Mouse (Mus musculus) layer of hippocampus, postnatal 10 days (tissue): ENCODE data around the gene Prkd3. TPM values are rescaled to one million over a fixed set of nuclear protein-coding genes. Genes with fewer than 3 reads are reported as not detected.

Experiments used
- DNase-seq, 2 experiments: peaks; one replicate each; pipeline ENCODE4 v3.0.0; 2021; ENCODE audit warnings: low spot score in 2 of 2
- total RNA-seq, 2 experiments: library from RNA; stranded (reverse); gene quantifications; 2 replicates each; pipeline ENCODE4 v1.2.3; 2021

Prkd3 gene
- total RNA-seq, 2 experiments from 2014 or later, result 17.2 to 18.8 TPM

DNA sequence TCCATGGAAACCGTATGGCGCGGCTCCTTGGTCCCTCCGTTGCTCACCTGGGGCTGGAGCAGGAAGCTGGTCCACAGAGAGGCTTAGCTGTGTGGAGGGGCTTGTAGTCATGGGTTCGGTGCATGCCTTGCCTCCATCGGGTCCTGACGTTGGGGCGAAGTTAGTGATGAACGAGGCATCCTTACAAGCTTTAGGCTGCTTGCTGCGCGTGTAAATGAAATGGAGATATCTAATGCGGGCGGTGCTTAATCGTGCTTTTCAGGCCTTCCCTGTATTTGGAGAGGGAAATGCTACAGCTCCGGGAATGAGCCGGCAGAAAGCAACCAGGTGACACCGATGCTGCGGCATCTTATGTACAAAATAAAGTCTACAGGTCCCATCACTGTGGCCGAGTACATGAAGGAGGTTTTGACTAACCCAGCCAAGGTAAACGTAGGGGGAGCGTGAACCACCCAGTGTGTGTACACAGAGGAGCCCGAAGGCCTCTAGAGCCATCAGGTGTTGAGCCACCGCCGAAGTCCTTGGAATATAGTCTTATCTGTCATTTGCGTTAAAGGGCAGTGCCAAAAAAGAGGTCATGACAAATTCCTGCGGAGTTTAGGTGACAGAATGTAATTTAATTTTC is 83.3 kb downstream of the Prkd3 start:
- DNase-seq, result no peak

DNA sequence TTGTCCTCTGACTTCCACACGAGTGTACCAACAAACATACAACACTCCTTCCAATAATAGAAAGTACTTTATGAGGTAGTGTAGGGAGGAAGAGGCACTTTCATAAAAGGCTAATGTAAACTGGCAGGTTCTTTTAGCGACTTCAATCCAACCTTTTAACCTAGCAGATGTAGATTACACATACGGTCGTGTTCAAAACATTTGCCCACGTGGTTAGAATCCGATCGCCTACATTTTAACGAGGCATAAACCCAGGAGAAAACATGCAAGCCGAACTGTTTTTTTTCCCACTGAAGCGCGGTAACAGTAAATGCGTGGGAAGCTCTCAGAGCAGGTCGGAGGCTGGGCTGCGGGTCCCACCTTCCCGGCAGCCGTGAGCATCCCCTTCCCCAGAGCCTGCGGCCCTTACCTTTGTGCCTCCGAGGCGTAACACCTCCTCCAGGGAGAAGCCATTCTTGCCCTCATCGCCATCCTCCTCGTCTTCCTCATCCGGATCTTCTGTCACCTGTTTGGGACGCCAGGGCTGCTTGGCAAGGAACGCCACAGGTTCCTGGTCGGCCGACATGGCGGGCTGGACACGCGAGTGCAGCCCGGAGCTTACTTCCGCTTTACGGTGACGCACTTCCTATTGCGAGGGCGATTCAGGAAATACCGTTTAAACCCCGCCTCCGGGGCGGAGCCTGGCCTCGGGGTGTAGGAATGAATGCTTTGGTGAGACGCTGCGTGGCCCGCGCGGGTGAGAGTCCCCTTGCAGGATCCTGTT is 84.0 kb downstream of the Prkd3 start, which contains the start of the genes Cebpz and Ndufaf7:
Gene Cebpz (minus strand): TSS at position 601 of the 763 bp plus-strand sequence.
Gene Ndufaf7 (plus strand): TSS at position 671 of the 763 bp plus-strand sequence.
- DNase-seq, result peak; percentile 95 to 97

DNA sequence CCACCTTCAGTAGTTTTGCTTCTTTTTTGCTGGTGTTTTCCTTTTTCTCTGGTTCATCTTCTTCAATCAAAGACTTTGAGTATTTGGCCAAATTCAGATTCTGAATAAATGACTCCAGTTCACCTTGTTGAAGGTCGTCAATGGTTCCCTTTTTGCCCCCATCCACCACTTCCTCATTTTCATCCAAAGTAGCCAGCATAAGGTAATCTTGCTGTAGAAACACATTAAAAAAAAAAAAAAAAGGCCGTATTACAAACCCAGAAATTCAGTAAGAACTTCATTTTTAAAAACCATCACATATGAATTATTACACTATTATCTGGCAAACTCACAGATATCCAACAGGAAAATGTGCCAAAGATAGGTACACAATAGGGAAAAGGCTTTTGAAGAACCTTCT is 84.8 kb downstream of the Prkd3 start:
- no peak for DNase-seq

DNA sequence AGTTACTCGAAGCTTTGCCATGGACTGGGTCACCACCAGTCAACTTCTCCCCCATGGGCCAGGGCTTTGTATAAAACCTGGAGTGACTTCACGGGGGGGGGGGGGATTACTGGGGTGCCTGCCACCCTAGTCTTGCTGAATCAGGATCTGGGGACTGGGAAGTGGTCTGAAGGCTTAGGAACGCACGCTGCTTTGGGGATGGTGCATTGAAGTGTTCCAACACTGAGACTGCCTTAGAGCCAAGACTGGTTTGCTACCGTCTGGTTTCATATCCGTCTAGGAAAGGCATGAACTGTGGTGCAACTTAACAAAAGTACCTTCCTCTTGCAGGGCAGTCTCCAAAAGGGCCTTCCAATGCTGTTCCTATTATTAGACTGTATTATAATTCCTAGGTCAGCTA is 102.9 kb downstream of the Prkd3 start:
- no peak for DNase-seq

DNA sequence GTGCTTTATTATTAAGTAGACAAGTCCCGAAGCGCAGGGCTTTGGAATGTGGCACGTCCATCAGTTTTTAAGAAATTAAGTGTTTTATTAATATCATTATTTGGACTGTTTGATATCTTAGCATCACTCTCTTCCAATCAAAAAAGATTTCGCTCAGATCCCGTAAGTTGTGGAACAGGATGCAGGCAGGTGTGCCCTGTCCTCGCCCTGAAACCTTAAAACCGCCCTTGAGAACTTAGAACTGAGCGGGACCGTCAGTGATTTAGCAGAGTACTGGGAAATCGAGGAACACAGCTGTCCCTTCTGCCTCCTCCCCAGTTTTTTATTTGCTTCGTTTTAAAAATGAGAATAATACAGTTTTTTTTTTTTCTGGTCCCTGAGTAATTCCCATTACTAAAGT is 103.7 kb downstream of the Prkd3 start:
- no peak for DNase-seq

DNA sequence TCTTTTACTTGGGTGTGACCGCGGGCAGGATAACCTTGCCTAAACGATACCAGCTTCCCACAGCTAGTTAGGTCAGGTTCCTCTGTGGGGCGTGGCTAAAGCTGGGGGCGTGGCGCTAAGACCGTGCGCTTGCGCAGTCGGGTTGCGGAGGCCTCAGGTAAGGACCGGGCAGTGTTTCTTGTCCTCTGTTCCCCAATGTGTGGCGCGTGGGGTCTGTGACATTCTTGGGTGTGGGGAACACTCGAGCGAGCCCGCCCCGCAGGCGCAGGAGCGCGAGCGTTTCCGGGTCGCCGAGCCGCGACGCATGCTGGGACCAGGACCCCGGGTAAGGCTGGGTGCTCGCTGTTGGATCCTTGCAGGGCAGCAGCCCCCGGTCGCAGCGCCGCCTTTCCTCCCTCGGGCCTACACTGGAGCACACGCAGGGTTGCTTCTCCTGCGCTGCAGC is 104.2 kb downstream of the Prkd3 start, which contains the start of gene Cebpzos:
Gene Cebpzos (plus strand): TSS at position 132 of the 445 bp plus-strand sequence.
- DNase-seq, result peak; percentile 83 to 86

DNA sequence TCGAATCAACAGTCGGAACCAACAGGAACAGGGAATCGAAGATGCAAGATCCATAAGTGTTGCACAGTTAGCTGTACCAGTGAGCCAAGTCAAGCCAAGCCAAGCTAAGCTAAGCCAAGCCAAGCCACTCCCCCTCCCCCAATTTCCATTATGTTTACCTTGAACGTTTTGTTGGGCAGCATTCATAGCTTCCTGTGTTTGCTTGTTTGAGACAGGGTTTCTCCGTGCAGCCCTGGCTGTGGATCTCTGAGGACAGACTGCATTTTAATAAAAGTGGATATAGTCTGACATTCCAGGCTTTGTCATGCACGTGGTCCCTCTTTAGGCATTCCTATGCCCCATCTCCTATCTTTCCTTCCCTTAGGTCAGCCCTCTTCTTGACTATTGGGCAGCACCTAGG is 104.8 kb downstream of the Prkd3 start:
- DNase-seq, result no peak

DNA sequence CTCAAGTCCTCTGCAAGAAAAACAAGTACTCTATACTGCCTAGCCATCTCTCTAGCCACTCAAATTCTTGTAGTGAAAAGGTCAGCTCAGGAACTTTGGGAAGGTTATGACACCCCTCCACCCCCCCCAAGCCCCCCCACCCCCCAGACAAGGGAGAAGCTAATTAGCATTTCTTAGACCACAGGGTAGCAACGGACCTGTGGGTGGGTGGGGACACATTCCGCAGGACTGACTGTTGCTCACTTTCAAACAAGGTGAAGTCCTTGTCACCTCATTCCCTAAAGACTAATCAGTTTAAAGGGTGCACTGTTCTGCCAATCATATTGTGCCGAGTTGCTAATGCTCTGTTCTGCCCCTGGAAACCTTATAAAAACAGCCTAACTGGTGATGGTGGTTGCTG is 106.7 kb downstream of the Prkd3 start:
- DNase-seq, result no peak

DNA sequence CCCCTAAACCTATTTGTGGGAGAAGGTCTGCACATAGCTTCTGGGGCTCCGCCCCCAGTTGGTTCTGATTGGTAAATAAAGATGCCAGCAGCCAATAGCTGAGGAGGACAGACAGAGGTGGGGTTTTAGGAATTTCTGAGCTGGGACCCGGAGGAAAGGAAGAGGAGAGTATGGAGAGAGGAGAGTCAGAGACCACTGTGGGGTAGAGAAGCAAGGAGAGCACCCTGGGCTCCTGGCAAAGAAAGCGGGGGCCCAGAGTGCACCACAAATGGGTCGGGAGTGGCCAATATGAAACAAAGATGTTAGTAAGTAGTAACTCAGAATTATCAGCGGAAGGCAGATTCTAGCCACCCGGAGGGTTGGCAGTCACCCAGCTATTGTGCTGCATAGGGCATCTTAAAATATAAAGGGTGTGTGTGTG is 107.7 kb downstream of the Prkd3 start:
- DNase-seq, result peak; percentile 40 to 44

DNA sequence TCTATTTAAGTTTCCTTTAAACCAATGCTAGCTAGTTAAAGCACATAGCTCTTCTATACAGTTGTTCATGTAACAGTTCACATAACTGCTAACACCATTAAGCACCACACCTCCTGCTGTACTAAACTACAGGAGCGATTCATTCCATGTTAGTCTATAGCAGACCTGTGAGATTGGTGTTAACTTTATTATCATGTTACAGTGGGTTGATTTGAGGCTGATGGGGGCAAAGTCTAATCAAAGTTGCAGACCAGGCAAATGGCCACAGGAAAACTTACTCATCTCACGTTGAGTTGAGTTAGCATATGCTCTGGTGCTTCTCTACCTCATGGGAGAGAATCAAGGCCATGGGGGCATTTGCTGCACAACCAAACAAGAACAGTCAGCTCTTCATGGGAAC is 111.2 kb downstream of the Prkd3 start:
- no peak for DNase-seq

DNA sequence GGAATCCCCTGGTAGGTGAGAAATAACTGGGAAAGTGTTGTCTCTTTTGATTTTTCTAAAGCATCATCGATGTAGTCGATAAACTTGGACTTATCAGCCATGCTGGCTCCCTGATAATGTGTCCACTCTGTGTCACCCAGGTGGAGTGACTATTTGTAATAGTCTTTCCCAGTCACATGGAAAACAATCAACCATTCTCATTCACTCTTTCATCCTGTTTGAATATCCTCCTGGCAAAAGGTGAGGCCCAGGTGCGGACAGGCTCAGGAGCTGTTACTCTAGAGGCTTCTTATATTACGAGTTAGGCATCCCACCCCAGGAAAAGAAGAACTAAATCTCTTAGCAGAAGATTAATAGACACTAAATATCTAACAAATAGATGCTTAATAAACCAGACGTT is 113.7 kb downstream of the Prkd3 start, which contains the start of gene Sult6b1:
Gene Sult6b1 (minus strand): TSS at position 101 of the 400 bp plus-strand sequence.
- DNase-seq, result no peak

DNA sequence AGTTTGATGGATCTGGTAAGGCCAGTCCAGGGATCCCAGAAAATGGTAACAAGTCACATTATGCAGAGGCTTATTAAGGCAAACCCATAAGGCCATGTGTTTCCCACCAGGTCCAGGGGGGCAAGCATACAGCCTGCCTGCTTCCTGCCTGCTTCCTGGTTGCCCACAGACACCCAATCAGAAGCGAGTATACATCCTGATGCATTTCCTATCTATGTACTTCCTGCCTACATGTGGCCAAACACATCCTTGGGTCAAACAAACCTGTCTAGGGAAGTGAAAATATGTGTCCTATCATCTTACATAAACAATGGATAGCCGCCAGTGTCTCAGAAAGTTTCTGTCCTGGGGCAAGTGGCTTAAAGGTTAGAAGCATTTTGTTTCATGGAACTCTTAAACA is 117.5 kb downstream of the Prkd3 start:
- DNase-seq, result no peak

Other genes with a start within 250 kb of the Prkd3 start
- 10 to 100 TPM; 49.7 to 54.6 TPM for gene Heatr5b, start 185.5 kb downstream of the Prkd3 start, total RNA-seq
- 10 to 100 TPM; 26.1 to 41.8 TPM for gene Gpatch11, start 185.2 kb downstream of the Prkd3 start, total RNA-seq
- gene Eif2ak2, start 138.2 kb downstream of the Prkd3 start, total RNA-seq, result 10 to 100 TPM in 1 of 2 experiments, 1 to 10 TPM in 1; 6.2 to 11.1 TPM
- gene Sult6b1, start 113.8 kb downstream of the Prkd3 start, total RNA-seq, result not detected
- gene Cebpzos, start 104.3 kb downstream of the Prkd3 start, total RNA-seq, result 10 to 100 TPM; 27.7 to 33.4 TPM
- gene Cebpz, start 83.8 kb downstream of the Prkd3 start, total RNA-seq, result 10 to 100 TPM; 33.6 to 33.8 TPM
- 10 to 100 TPM; 62.8 to 70.1 TPM for gene Ndufaf7, start 83.7 kb downstream of the Prkd3 start, total RNA-seq
- 10 to 100 TPM; 18.6 to 20.5 TPM for gene Qpct, start 31.1 kb upstream of the Prkd3 start, total RNA-seq